Mouse (Mus musculus) myocyte (in vitro differentiated cells): Measurements from ENCODE around the gene Atf6. TPM values are rescaled to one million over a fixed set of nuclear protein-coding genes. Genes with fewer than 3 reads are reported as not detected.

Source experiments
- H3K27me3 ChIP-seq: one replicate; pipeline ENCODE4 v1.6.1; 2011; ENCODE audit not compliant: control insufficient read depth, insufficient read depth, insufficient read length
- H3K36me3 ChIP-seq: one replicate; pipeline ENCODE4 v1.6.1; 2011; ENCODE audit not compliant: control insufficient read depth, insufficient read depth
- H3K4me2 ChIP-seq: one replicate; pipeline ENCODE4 v1.6.1; 2011; ENCODE audit warnings: low read depth, control low read depth
- H3K4me3 ChIP-seq: one replicate; pipeline ENCODE4 v1.5.1; 2011; ENCODE audit warnings: mild to moderate bottlenecking, control low read depth, moderate library complexity
- H3K79me2 ChIP-seq: one replicate; pipeline ENCODE4 v1.6.1; 2011; ENCODE audit not compliant: control insufficient read depth, insufficient read depth
- H3ac ChIP-seq: one replicate; pipeline ENCODE4 v1.6.1; 2011; ENCODE audit not compliant: control insufficient read depth, insufficient read length
- CEBPB ChIP-seq: IDR thresholded peaks from 2 replicates; pipeline ENCODE4 v1.6.1; 2011; ENCODE audit warnings: mild to moderate bottlenecking, moderate library complexity; ENCODE audit not compliant: poor library complexity, insufficient read depth, severe bottlenecking
- E2F4 ChIP-seq: IDR thresholded peaks from one replicate; pipeline ENCODE4 v1.6.1; 2011; ENCODE audit warnings: mild to moderate bottlenecking, control low read depth, moderate library complexity; ENCODE audit not compliant: insufficient read depth
- MAX ChIP-seq: IDR thresholded peaks from one replicate; pipeline ENCODE4 v1.6.1; 2011; ENCODE audit warnings: low read depth, mild to moderate bottlenecking, control low read depth
- MYOD1 ChIP-seq, 3 experiments: IDR thresholded peaks; one replicate each; pipeline ENCODE4 v1.6.1; 2011; ENCODE audit warnings: control low read depth in 2 of 3, low read depth in 2 of 3, mild to moderate bottlenecking in 2 of 3, moderate library complexity in 1 of 3; ENCODE audit not compliant: insufficient read length in 2 of 3, control insufficient read depth in 1 of 3
- MYOG ChIP-seq, 3 experiments: IDR thresholded peaks; one replicate each; pipeline ENCODE4 v1.6.1; 2011; ENCODE audit warnings: control low read depth in 2 of 3, low read depth in 2 of 3, mild to moderate bottlenecking in 2 of 3; ENCODE audit not compliant: insufficient read length in 2 of 3, control insufficient read depth in 1 of 3, insufficient read depth in 1 of 3
- POLR2A ChIP-seq: IDR thresholded peaks from one replicate; pipeline ENCODE4 v1.6.1; 2011; ENCODE audit warnings: low read depth, mild to moderate bottlenecking, control low read depth, moderate library complexity; ENCODE audit not compliant: insufficient read length
- POLR2AphosphoS2 ChIP-seq: IDR thresholded peaks from one replicate; pipeline ENCODE4 v1.6.1; 2011; ENCODE audit warnings: low read depth, control low read depth; ENCODE audit not compliant: insufficient read length
- REST ChIP-seq: IDR thresholded peaks from one replicate; pipeline ENCODE4 v1.6.1; 2011; ENCODE audit warnings: mild to moderate bottlenecking, control low read depth, moderate library complexity; ENCODE audit not compliant: insufficient read depth, insufficient read length
- SRF ChIP-seq: IDR thresholded peaks from one replicate; pipeline ENCODE4 v1.6.1; 2011; ENCODE audit warnings: low read depth; ENCODE audit not compliant: control insufficient read depth, insufficient read length
- TCF12 ChIP-seq: IDR thresholded peaks from one replicate; pipeline ENCODE4 v1.6.1; 2011; ENCODE audit warnings: mild to moderate bottlenecking, control low read depth; ENCODE audit not compliant: poor library complexity, insufficient read depth, severe bottlenecking
- TCF3 ChIP-seq: IDR thresholded peaks from one replicate; pipeline ENCODE4 v1.6.1; 2011; ENCODE audit warnings: low read depth, control low read depth; ENCODE audit not compliant: insufficient read length
- USF1 ChIP-seq: IDR thresholded peaks from one replicate; pipeline ENCODE4 v1.6.1; 2011; ENCODE audit warnings: low read depth, mild to moderate bottlenecking, control low read depth, moderate library complexity
- polyA plus RNA-seq: library from polyadenylated mRNA; unstranded; fragments of >200 nt; fragmentation: generic; extraction: Trizol; gene quantifications from one replicate; pipeline ENCODE4 v1.2.1, GENCODE M21; 2012; ENCODE audit warnings: missing spikeins

The Atf6 gene
- 40.2 TPM for polyA plus RNA-seq

DNA sequence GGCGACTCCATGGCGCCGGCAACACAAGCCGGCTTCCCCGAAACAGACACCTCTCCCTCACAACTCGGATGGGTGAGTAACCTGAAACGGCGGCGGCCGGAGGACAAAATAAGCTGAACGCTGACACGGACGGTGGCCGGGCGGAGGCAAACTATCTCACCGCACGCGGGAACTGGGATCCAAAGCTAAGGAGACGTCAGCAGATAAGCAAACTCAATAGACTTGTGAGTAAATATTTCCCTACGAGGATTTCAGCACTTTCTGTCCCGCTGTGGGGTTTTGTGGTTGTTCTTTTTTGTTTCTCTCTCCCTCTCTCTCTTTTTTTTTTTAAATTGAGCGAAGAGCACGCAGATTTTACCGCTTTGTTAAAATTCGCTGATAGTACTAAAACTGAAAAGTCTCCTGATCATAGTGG is at the start of gene Atf6:
TSS of gene Atf6 (minus strand) at position 81 of the 415 bp plus-strand sequence.
- H3ac ChIP-seq: peak within 1 kb of the TSS; percentile 48
- H3K27me3 ChIP-seq: no peaks in the 10 kb centered on the region
- TF ChIP-seq SRF: peak; percentile 32
- TF ChIP-seq E2F4: peak; percentile 62
- no peak for TF ChIP-seq USF1
- TF ChIP-seq MYOD1 (IDR thresholded peaks at IDR 0.05; ENCODE audit: control insufficient read depth in 1 of 3, insufficient read length in 2 of 3, low read depth in 2 of 3): peak in 1 of 3 experiments; percentile 0
- no peak for TF ChIP-seq TCF3
- no peak for TF ChIP-seq REST
- TF ChIP-seq MYOG (IDR thresholded peaks at IDR 0.05; ENCODE audit: control insufficient read depth in 1 of 3, insufficient read depth in 1 of 3, insufficient read length in 2 of 3, low read depth in 2 of 3): no peak
- peak; percentile 73 for TF ChIP-seq POLR2A
- no peak for TF ChIP-seq MAX
- TF ChIP-seq POLR2AphosphoS2: peak; percentile 85
- no peaks in the 10 kb centered on the region for H3K36me3 ChIP-seq
- peaks cover 49% of the 10 kb centered on the region for H3K79me2 ChIP-seq
- H3K4me3 ChIP-seq: peak within 1 kb of the TSS; percentile 97
- peak within 1 kb of the TSS; percentile 74 for H3K4me2 ChIP-seq

DNA sequence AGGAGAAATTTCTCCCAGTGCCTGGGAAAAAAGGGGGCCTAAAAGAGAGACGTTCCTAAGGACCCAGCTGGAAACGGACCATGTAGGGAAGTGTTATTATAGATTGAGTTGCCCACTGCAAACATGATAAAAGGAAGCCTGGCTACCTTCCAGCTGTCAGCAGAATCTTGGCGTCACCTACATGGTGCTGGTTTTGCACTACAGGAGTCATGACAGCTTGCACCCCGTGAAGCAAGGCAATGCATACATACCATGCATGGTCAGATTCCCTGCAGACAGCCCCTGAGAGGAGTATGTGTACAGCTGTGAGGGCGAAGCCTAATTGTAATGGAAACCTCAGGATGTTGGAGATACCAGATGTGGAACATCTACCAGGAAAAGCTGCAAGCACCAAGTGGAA is 48.1 kb upstream of the Atf6 start:
- Histone ChIP-seq H3K36me3 (no peaks in the 10 kb centered on the region), H3ac (no peak overlapping the region), H3K79me2 (no peaks in the 10 kb centered on the region), H3K4me2 (no peak overlapping the region), H3K4me3 (no peak overlapping the region), H3K27me3 (no peaks in the 10 kb centered on the region)
- TF ChIP-seq POLR2AphosphoS2: no peak
- TF ChIP-seq E2F4: no peak
- no peak for TF ChIP-seq REST
- no peak for TF ChIP-seq MYOG (IDR thresholded peaks at IDR 0.05; ENCODE audit: control insufficient read depth in 1 of 3, insufficient read depth in 1 of 3, insufficient read length in 2 of 3, low read depth in 2 of 3)
- no peak for TF ChIP-seq CEBPB
- TF ChIP-seq MYOD1 (IDR thresholded peaks at IDR 0.05; ENCODE audit: control insufficient read depth in 1 of 3, insufficient read length in 2 of 3, low read depth in 2 of 3): no peak

DNA sequence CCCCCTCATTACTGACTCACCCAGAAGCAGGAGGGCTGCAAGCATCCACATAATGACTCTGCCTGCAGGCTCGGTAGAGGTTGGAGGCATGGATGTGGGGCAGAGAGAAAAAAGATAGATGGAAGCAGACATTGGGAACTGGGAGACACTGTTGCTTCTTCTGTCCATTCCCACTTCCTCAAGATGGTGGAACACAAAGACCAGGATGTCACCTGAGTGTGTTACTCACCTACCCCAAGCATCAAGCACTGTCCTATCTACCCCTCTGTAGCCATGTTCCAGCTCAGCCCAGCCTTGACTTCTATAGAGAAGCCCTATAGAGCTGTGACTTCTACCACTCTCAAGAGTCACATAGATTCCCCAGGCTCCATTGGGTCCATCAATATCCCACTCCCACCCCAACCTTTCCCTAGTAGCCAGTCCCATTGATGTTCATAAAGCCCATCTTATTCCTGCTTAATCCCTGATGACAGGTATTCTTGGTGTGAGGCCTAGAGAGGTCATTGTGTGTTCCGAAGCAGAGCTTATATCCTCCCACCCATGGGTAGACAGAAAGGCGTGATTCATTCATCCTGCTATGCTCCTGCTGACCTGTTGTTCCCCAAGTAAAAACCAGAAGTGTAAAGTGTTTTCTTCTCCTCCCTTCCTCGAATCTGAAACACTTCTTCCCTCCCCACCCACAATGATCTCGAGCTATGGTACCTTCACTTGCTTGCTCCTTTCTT is 45.5 kb upstream of the Atf6 start, which contains the start of gene Fcrlb:
TSS of gene Fcrlb (minus strand) at position 51 of the 725 bp plus-strand sequence.
- TF ChIP-seq MYOD1 (IDR thresholded peaks at IDR 0.05; ENCODE audit: control insufficient read depth in 1 of 3, insufficient read length in 2 of 3, low read depth in 2 of 3) (no peak), REST (no peak), POLR2A (no peak), MAX (no peak)
- Histone ChIP-seq H3ac (no peak within 1 kb of the TSS), H3K79me2 (no peaks in the 10 kb centered on the region), H3K4me3 (no peak within 1 kb of the TSS), H3K36me3 (no peaks in the 10 kb centered on the region), H3K4me2 (peak within 1 kb of the TSS; percentile 62), H3K27me3 (no peaks in the 10 kb centered on the region)

DNA sequence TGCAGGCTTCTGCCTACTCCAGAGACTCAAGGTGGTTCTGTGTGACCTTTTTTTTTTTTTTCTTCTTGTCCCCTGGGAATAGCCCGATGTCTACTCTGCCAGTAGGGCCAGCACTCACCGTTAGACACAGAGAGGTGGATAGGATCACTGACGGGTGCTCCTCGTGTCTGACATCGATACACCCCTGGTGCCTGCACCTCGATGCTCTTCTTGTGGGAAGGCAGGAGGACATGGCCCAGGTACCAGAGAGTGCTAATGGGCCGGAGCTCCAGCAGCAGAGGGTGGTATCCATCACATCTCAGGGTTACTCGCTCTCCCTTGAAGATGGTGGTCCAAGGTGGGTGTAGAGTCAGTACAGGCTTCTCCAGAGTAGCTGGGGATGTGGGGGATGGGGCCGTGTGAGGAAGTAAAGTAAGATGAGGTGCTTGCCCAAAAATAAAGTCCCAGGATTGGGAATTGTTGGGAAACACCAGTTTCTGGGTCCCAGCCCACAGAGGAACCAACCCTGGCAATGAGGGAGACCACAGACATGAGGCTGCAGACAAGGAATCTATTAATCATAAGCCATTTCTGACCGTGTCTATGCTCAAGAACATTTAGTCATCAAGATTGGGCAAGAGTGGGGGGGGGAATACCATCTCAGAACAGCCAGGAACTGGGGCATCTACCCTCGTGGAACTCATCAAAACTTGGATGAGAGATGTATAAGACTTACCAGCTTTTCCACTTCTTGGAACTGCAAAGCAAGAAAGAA is 44.5 kb upstream of the Atf6 start:
- TF ChIP-seq USF1 (no peak), CEBPB (peak; percentile 99)
- H3K27me3 ChIP-seq: no peaks in the 10 kb centered on the region
- H3K4me2 ChIP-seq: peak overlapping the region; percentile 62
- no peaks in the 10 kb centered on the region for H3K79me2 ChIP-seq
- H3K4me3 ChIP-seq: no peak overlapping the region
- no peaks in the 10 kb centered on the region for H3K36me3 ChIP-seq
- no peak overlapping the region for H3ac ChIP-seq

DNA sequence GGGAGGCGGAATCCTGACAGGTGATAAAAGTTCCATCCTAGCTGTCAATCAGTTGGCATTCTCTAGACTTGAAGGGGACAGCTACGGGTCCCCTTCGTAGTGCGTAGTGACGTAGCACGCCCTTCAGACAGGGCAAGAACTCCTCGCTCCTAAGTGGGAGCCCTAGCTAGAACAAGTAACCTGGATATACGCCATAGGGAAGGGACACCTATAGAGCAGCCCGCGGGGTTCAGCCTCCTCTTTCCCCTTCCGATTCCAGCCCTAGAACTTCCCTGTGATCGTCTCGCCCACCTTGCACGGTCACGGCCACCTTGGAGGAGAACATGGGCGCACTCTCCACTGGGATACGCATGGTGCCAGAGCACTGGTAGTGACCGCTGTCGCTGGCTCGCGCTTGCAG is 40.8 kb upstream of the Atf6 start:
- Histone ChIP-seq H3K36me3 (no peaks in the 10 kb centered on the region), H3ac (no peak overlapping the region), H3K4me2 (no peak overlapping the region), H3K4me3 (no peak overlapping the region), H3K79me2 (no peaks in the 10 kb centered on the region), H3K27me3 (no peaks in the 10 kb centered on the region)
- TF ChIP-seq SRF (no peak), MYOD1 (IDR thresholded peaks at IDR 0.05; ENCODE audit: control insufficient read depth in 1 of 3, insufficient read length in 2 of 3, low read depth in 2 of 3) (no peak), POLR2AphosphoS2 (no peak), MYOG (IDR thresholded peaks at IDR 0.05; ENCODE audit: control insufficient read depth in 1 of 3, insufficient read depth in 1 of 3, insufficient read length in 2 of 3, low read depth in 2 of 3) (no peak), REST (no peak), MAX (no peak), E2F4 (no peak), TCF12 (no peak), TCF3 (no peak), POLR2A (no peak), CEBPB (no peak), USF1 (no peak)
